Mouse (Mus musculus): Measurements from ENCODE around the gene Gm17521. TPM values are rescaled to one million over a fixed set of nuclear protein-coding genes. Genes with fewer than 3 reads are reported as not detected.

The Gm17521 gene
- not detected for polyA plus RNA-seq (2017; shearing (Covaris generic))

DNA sequence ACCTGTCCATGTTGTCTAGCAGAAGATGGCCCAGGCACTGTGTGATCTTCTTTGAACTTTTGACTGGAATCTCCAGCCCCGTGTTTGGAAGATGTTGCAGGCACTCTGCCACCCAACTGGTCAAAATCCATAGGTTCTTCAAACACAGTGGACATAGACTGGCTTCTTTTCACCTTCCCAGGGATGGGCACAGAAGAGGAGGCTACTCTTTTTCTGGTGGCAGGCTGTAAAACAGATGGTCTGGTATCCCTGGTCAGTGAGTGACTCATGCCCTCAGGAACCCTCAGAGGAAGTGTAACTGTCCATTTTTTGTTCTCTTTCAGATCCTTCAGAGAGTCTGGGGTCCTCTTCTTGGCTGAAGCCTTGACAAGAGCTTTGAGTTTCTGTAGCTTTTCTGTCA is at the start of gene Gm17521:
Gene Gm17521 (minus strand): TSS at position 101 of the 400 bp plus-strand sequence.

Other genes with a start within 250 kb of the Gm17521 start
- gene Cldn34c1, start 73.8 kb upstream of the Gm17521 start, polyA plus RNA-seq (2017; shearing (Covaris generic)) = 1.9 TPM
- not detected for gene Srsx, start 192.8 kb upstream of the Gm17521 start, polyA plus RNA-seq (2017; shearing (Covaris generic))
- gene Gm17577, start 217.2 kb upstream of the Gm17521 start, polyA plus RNA-seq (2017; shearing (Covaris generic)) = not detected